Mouse (Mus musculus): ENCODE data around the gene Prr36. TPM values are rescaled to one million over a fixed set of nuclear protein-coding genes. Genes with fewer than 3 reads are reported as not detected.
A peak's percentile ranks its signal among the peaks of the same experiment; 100 is the strongest.
"Not testable (repeated sequence)": the region's sequence is repeated elsewhere in the genome, so short reads cannot be mapped to it uniquely, and the experiment has no call there.

Gene Prr36
- 10 to 100 TPM; 41.2 to 41.9 TPM for total RNA-seq (2021)

GRCm38 (mm10) chr8:4216791-4217621, at the start of gene Prr36:
Gene Prr36 (minus strand): TSS chr8:4217459.
- DNase-seq, result peak; percentile 60 to 70

DNA sequence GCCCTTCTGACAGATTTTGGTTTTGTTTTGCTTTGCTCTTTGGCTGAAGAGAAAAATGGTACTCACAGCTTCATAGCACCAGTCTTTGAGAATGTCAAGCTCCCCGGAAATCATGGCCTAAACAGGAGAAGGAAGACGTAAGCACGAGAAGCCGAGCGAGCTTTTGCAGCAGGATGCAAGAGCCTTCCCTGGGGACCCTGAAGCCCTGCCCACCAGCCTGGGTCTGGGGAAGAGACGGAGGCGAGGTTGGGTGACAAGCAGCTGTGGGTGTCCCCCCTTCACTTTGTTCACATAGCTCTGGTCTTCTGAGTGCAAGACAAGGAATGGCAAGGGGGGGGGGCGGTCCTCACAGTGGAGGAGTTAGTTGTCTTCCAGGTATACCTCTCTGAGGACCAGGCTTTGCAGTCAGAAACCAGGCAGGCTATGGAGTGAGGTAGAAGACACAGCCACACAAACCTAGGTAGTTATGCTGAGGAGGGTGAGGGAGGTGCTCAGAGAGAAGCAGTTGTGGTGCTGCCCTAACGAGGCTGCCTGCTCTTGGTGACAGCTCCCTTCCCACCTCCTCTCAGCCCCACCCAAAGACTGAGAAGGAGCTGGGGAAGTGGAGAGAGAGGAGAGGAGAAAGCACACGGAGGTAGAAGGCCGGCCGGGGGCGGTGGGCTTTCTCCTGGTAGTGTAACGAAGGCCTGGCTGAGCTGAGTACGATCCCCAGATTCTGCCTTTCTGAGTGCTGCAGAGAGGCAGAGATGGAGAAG, 48.1 kb upstream of the Prr36 start:
- no peak for DNase-seq

DNA sequence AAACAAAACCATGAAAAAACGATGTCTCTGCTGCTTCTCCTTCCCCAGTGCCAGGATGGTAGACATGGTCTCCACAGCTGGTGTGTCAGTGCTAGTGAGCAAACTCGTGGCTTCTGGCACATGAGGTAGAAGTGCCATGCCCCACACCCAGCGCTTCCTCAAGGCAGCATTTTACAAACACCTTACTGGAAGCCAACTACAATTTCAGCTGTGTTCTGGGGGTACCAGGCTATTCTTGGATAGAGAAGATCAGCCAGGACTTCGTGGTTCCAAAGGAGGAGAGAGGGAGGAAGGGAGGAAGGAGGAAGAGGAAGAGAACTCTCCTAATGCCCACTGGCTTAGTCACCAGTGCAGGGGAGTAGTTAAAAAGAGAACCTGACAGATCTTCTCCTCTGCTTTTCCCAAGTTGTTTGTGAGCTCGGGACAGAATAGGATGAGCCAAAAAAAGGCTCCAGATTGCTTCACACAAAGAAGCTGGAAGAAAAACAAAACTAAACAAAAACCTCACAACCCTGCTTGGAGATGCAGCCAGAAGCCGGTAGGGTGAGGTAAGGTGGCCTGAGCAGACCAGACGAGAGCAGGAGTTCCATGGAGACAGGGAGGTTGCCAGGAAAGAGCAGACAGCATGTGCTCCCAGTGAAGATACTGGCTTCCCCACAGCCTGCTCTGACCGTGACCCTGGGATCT, 46.0 kb upstream of the Prr36 start:
- no peak for DNase-seq

DNA sequence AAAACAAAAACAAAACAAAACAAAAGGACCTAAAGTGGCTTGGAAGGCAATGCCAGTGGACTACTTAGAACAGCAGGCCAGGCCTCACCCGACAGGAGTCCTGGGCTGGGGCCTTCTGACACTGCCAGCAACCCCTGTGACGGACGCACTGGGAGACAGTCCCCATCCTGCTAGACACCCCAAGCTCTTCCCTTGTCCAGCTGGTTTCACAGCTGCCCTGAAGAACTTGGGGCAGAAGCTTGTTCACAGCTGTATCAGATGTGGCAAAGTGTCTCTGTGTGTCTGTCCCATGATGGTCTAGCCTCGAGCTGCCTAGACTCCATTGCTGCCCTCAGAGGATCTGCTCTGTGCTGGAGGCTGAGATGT, 42.5 kb upstream of the Prr36 start:
- DNase-seq, result no peak

DNA sequence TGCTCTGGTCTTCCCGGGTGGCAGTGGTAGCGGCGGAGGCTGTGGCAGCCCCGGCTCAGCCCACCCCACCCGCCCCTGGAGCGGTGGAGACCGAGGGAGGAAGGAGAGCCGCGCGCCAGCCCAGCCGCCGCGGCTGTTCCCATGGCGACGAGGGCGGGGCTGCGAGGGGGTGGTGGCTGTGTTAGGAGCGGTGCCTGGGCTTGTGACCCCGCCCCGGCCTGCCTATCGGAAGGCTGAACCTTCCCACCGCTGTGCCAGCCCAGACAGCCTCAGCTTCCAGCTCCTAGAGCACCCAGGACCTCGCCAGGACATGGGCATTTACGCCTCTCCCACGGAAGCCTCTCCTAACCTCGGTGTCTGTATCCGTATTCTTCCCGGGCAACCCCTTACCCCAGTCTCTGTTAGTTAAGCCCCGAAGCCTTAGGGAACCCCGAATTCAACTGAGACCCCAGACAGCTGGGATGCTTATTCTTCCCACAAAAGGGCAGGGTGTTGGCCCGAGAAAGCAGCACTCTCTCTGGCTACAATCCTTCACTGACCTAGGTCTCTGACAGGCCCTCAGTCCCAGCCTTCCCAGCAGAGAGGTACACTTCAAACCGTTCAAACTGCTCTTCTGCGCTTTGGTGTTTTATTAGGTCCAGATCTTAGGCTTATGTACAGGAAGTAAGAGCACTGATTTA, 42.0 kb upstream of the Prr36 start, which contains the start of gene Ctxn1:
Gene Ctxn1, minus strand, starts transcription at position 150 of the 680 bp plus-strand sequence.
- DNase-seq, result peak; percentile 94 to 95

DNA sequence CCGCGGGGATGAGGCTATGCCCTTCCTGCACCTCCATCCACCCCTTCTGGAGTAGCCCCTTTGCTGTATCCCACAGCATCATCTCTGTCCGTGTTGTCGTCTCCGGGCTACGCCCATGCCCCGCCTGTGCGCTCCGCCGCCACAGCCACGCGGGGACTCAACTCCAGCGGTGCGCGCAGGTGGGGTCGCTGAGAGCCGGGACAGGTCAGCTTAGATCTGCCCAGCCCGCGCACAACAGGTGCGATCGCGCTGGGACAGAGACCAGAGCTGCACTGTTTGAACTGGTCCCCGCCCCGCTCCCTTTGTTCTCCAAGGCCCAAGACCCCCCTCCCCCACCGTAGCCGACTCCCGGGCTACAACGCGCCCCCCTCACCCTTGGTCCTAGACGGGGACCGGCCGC, 41.4 kb upstream of the Prr36 start:
- no peak for DNase-seq

- peak; percentile 82 to 83 for DNase-seq
Observed at GRCm38 (mm10) chr8:4258233-4258632, 41.0 kb upstream of the Prr36 start.

- DNase-seq, result no peak
Observed at GRCm38 (mm10) chr8:4257350-4257749, 40.1 kb upstream of the Prr36 start.

GRCm38 (mm10) chr8:4256911-4257310, 39.7 kb upstream of the Prr36 start:
- peak; percentile 77 to 81 for DNase-seq

DNA sequence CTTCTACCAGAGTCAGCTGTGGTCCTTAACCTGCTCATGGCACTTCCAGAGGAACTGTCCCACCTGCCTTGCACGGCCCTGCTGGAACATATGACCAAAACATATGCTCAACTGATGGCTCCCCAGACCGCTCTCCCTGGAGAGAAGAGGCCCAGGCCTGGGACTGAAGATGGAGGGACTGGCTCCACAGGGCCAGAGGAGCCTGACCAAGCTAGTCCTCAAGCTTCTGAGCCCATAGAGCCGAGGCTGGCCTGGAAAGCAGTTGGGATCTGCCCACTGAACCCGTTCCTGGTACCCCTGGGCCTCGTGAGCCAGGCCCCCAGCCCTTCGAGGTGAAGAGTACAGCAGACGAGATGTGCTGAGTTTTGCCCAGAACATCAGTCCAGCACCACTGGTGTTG, 38.2 kb upstream of the Prr36 start:
- DNase-seq, result not testable (repeated sequence)

DNA sequence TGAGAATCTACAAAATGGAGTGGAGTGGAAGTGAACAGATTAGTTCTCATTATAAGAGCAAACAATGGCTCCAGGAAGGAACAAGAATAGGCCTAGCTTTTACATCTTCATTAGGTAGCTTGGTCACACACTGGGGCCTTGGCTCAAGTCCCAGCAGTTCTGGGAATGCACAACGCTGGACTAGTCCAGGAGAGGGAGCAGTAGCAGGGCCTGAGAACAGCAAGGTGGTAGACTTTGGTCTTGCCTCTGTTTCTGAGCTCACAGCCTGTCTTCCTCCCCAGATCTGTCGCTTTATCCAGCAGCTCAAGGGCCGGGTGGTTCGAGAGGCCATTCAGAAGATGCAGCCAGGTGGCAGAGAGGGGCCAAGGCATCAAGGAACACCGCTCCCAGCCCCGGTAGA, 36.7 kb upstream of the Prr36 start:
- peak; percentile 67 to 68 for DNase-seq

DNA sequence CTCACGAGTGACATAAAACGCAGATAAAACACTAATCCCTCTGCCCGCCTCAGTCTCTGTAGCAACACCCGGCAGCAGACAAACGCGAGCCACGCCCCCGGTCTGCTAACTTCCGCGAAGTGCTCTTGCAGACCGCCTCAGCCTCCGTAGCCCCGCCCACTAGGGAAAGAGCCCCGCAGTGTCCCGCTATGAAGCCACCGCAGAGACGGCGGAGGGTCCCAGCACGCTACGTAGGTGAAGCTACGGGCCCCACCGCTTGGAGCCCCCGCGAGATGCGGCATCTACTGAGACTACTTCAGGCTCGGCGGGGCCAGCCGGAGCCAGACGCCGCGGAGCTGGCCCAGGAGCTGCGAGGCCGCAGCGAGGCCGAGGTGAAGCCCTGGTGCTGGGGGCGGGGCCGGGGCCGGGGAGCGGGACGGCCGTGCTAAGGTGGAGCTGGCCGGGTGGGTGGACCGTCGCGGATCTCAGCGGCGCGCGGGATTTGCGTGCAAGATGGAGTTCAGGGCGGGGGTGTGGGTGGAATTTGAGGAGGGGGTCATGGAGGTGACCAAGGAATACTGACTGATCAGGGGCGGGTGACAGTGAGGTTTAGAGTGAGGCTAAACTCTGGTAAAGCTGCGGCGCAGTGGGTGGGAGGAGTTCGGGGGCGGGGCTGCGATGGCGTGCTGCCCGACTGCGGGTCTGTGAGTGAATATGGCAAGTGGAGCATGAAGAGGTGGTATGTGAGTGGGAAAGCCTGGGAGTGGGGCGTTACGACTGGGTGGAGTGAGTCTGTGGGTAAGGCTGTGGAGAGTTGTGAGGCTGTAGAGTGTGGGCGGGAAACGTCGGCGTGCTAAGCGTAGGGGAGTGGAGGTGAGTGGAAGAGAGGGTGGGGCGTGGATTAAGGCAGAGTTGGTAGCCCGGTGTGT, 35.9 kb upstream of the Prr36 start, which contains the start of gene Snapc2:
Gene Snapc2, plus strand, starts transcription at position 147 of the 908 bp plus-strand sequence.
- peak; percentile 93 for DNase-seq

GRCm38 (mm10) chr8:4252116-4252760, 35.0 kb upstream of the Prr36 start:
- no peak for DNase-seq

DNA sequence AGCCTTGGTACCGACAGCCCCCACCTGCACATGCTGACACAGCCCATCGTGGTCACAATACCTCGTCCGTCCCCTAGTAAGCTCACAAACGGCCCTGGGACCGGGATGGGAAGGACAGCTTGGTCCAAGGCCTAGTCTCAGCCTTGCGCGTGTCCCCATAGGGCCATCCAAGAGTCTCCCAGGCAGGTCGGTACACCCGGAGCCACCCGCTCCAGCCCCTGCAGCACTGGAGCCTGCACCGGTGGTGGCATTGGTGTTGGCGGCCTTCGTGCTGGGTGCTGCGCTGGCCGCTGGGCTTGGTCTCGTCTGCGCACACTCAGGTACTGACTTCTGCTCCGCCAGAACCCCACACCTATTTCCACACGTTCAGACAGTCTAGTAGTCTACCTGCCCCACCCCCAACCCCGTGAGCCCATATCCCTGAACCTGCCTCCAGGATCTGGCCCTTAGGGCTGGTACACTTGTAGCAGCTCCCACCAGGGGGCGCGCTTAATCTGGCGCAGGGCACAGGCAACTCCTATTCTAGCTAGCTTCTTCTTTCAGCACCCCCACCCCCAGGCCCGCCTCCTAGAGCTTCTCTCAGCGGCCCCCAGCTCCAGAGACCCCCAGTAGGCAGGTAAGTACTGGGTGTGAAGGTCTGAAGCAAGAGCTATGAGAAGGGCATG, 33.2 kb upstream of the Prr36 start:
- peak; percentile 82 to 84 for DNase-seq

- no peak for DNase-seq
Observed at GRCm38 (mm10) chr8:4249213-4249612, 32.0 kb upstream of the Prr36 start.

GRCm38 (mm10) chr8:4247951-4248540, 30.8 kb upstream of the Prr36 start, which contains the start of gene Tgfbr3l:
Gene Tgfbr3l (plus strand): TSS chr8:4248214.
- DNase-seq, result no peak

- no peak for DNase-seq
Observed at GRCm38 (mm10) chr8:4247241-4247640, 30.0 kb upstream of the Prr36 start.

DNA sequence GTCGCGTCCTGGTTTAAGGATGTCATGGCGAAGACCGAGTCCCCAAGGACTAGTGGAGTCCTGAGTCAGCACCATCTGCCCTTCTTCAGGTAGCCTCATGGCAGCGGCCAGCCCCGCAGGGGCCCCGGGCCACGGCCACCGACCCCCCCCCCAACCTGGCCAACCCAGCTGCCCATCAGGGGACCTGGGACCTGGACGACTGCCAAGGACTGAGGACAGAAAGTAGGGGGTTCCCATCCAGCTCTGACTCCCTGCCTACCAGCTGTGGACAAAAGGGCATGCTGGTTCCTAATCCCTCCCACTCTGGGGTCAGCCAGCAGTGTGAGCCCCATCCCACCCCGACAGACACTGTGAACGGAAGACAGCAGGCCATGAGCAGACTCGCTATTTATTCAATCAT, 28.5 kb upstream of the Prr36 start:
- no peak for DNase-seq

DNA sequence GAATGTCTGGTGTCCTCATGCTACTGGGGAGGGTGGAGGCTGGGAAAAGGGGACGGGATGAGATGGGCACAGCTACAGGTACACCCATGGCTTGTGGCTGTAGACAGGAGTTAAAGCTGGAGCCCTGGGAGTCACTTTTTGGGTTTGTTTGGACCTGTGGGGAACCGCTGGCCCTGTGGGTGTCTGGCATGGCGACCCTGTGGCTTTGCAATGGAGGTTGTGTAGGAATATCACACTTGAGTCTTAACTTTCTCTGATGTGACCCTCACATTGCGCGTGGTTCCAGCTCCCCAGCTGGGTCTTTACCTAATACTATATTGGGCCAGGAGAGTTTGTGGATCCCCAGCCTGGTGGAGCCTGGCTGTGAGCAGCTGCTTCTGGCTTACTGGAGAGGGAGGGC, 27.8 kb upstream of the Prr36 start:
- DNase-seq, result no peak
